ENCODE assay signal across 8 mouse cellular contexts in the genomic region with DNA sequence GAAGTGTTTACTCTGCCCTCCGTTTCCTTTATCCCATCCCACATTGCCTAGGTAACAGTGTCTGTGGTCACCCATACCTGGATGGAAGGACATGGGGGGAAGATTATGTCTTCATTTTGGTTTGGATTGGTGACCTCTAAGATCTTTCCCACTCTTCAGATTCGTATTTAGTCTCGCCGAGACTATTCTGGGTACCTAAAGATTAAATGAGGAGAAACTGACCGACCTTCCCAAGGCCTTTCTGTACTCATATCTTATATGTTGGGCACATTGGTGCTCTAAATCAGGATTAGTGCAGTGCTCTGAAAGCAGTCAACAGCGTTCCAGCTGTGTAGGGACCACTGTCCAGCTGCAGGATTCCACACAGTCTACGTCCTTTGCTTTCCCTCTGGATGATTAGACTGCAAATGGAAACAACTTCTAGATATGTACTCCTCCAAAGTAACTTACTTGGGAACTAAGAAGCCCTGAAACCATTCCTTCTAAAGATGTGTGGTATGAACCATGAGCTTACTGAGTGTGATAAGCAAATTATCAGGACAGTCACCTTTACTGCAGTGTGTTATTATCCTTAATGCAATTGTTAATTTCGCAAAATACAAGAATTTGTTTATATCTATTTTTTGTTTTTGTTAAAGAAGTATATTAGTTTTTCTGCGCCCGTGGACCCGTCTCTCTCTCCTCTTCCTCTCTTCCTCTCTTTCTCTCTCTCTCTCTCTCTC. TPM values are rescaled to one million over a fixed set of nuclear protein-coding genes. Genes with fewer than 3 reads are reported as not detected.
A peak's percentile ranks its signal among the peaks of the same experiment; 100 is the strongest.
DNase-seq lines count a peak whose midpoint lies in the region; ATAC-seq and TF ChIP-seq lines count a peak whose summit lies in the region.

No protein-coding gene starts in this region.

- H3K4me1 ChIP-seq in heart, embryonic 16.5 days (ENCODE audit: control insufficient read depth, insufficient read depth, low read length), result peaks cover 12% of the 10 kb centered on the region
- no peaks in the 10 kb centered on the region; the same call in 1 of the 2 replicates for H3K4me1 ChIP-seq in forebrain, postnatal 0 days (ENCODE audit: insufficient read depth)

- 37% methylated on average over 11 of the region's 11 CpGs for WGBS in heart, embryonic 16.5 days
- 45% methylated on average over 11 of the region's 11 CpGs for WGBS in forebrain, postnatal 0 days

- H3K9me3 ChIP-seq in heart, embryonic 16.5 days (replicated peaks; ENCODE audit: control insufficient read depth, low read length), result no peaks in the 10 kb centered on the region
- no peaks in the 10 kb centered on the region for H3K9me3 ChIP-seq in forebrain, postnatal 0 days (ENCODE audit: low read length)

- H3K4me2 ChIP-seq in heart, embryonic 16.5 days (ENCODE audit: low read depth, low read length), result peak overlapping the region; percentile 80
- H3K4me2 ChIP-seq in forebrain, postnatal 0 days (ENCODE audit: low read depth), result peak overlapping the region; percentile 75

- no peaks in the 10 kb centered on the region for H3K36me3 ChIP-seq in heart, embryonic 16.5 days (ENCODE audit: control insufficient read depth, insufficient read depth)
- H3K36me3 ChIP-seq in forebrain, postnatal 0 days (ENCODE audit: insufficient read depth), result no peaks in the 10 kb centered on the region

- intact Hi-C loops in heart, postnatal 25 days (cut with DNase I), result loop anchor here (5.0 kb wide), 2 partner anchors 36 to 231 kb away; partner anchors contain the start of gene Nop10

- no peak for TF ChIP-seq CTCF in forebrain, postnatal 0 days (IDR thresholded peaks at IDR 0.05; ENCODE audit: low read depth)

- peak overlapping the region; percentile 99 for H3K9ac ChIP-seq in heart, embryonic 16.5 days (ENCODE audit: low read length)
- peak overlapping the region; percentile 90 for H3K9ac ChIP-seq in forebrain, postnatal 0 days

- H3K4me3 ChIP-seq in heart, embryonic 16.5 days (ENCODE audit: low read length), result peak overlapping the region; percentile 84
- H3K4me3 ChIP-seq in forebrain, postnatal 0 days (ENCODE audit: low read depth, low read length), result peak overlapping the region; percentile 87

- no peaks in the 10 kb centered on the region for H3K27me3 ChIP-seq in heart, embryonic 16.5 days (ENCODE audit: control insufficient read depth, insufficient read depth, low read length)
- no peaks in the 10 kb centered on the region for H3K27me3 ChIP-seq in forebrain, postnatal 0 days (ENCODE audit: insufficient read depth, low read length)

- 0 out of 2 replicates have a peak, but pooled peaks have one; percentile 2 for ATAC-seq in heart, embryonic 16.5 days (replicated peaks; ENCODE audit: extremely low read depth, insufficient read depth, low FRiP score)
- ATAC-seq in forebrain, postnatal 0 days, result peak; percentile 1; the same call in 1 of the 2 replicates
- peak; percentile 49 for ATAC-seq in megakaryocyte-erythroid progenitor cell, adult 5-6 weeks (replicated peaks; ENCODE audit: low FRiP score, low TSS enrichment, poor library complexity, severe bottlenecking)

- H3K27ac ChIP-seq in heart, embryonic 16.5 days (ENCODE audit: low read length), result peak overlapping the region; percentile 100
- H3K27ac ChIP-seq in forebrain, postnatal 0 days (ENCODE audit: low read depth, low read length), result peak overlapping the region; percentile 94

- DNase-seq in heart, postnatal 25 days (ENCODE audit: low spot score), result no peak
- peak; percentile 37 for DNase-seq in MEL-GATA-1-ER (ENCODE audit: extremely low read depth, low read depth)
- DNase-seq in forebrain, postnatal 0 days, result no peak
- DNase-seq in retina, postnatal 1 day, result no peak
- no peak for DNase-seq in layer of hippocampus, adult 9-10 months (ENCODE audit: low spot score)
- DNase-seq in thymus, postnatal 36 days, result no peak

RNA-seq across cellular contexts. Expression of gene Aven, which starts 0.9 kb away (rescaled TPM):
- 4.0 and 4.6 TPM in 2 replicates for polyA plus RNA-seq in heart, embryonic 16.5 days (2015; fragmentation: Nextera tagmentation; extraction: Ambion mirVana)
- total RNA-seq in heart, postnatal 25 days (2021), result 10 to 100 TPM; 16.3 to 18.3 TPM
- total RNA-seq in forebrain, postnatal 0 days (2014; rRNA removed), result 4.3 and 4.6 TPM in 2 replicates
- polyA plus RNA-seq in forebrain, postnatal 0 days (2015; fragmentation: Nextera tagmentation; extraction: Ambion mirVana), result 1.9 and 3.2 TPM in 2 replicates
- 11.9 and 27.4 TPM in 2 replicates for total RNA-seq in megakaryocyte-erythroid progenitor cell, adult 5-6 weeks (2014; fragmentation: Nextera tagmentation)
- 48.4 and 50.6 TPM in 2 replicates for total RNA-seq in megakaryocyte-erythroid progenitor cell, adult 5-6 weeks (2017)

RNA-seq across cellular contexts. Expression of gene Chrm5, which starts 13.1 kb away (rescaled TPM):
- not detected in 2 replicates for polyA plus RNA-seq in heart, embryonic 16.5 days (2015; fragmentation: Nextera tagmentation; extraction: Ambion mirVana)
- not detected for total RNA-seq in heart, postnatal 25 days (2021)
- total RNA-seq in forebrain, postnatal 0 days (2014; rRNA removed), result 3.8 and 4.7 TPM in 2 replicates
- polyA plus RNA-seq in forebrain, postnatal 0 days (2015; fragmentation: Nextera tagmentation; extraction: Ambion mirVana), result 1.2 and 2.7 TPM in 2 replicates
- not detected in 2 replicates for total RNA-seq in megakaryocyte-erythroid progenitor cell, adult 5-6 weeks (2014; fragmentation: Nextera tagmentation)
- total RNA-seq in megakaryocyte-erythroid progenitor cell, adult 5-6 weeks (2017), result not detected in 2 replicates

RNA-seq across cellular contexts. Expression of gene Emc7, which starts 38.9 kb away (rescaled TPM):
- polyA plus RNA-seq in heart, embryonic 16.5 days (2015; fragmentation: Nextera tagmentation; extraction: Ambion mirVana), result 18.3 and 19.2 TPM in 2 replicates
- total RNA-seq in heart, postnatal 25 days (2021), result 10 to 100 TPM; 15.3 to 15.8 TPM
- 18.2 and 18.4 TPM in 2 replicates for total RNA-seq in forebrain, postnatal 0 days (2014; rRNA removed)
- 26.5 and 27.0 TPM in 2 replicates for polyA plus RNA-seq in forebrain, postnatal 0 days (2015; fragmentation: Nextera tagmentation; extraction: Ambion mirVana)
- total RNA-seq in megakaryocyte-erythroid progenitor cell, adult 5-6 weeks (2014; fragmentation: Nextera tagmentation), result 13.8 and 14.7 TPM in 2 replicates
- total RNA-seq in megakaryocyte-erythroid progenitor cell, adult 5-6 weeks (2017), result 9.7 and 10.5 TPM in 2 replicates
